Mouse (Mus musculus): ENCODE results near the gene Gabrb3.
"Not testable (repeated sequence)": the region's sequence is repeated elsewhere in the genome, so short reads cannot be mapped to it uniquely, and the experiment has no call there.

The Gabrb3 gene

GRCm38 (mm10) chr7:57706976-57707740 lies 287.7 kb downstream of the Gabrb3 start:
- no peak for DNase-seq (ENCODE audit: low spot score)

- no peak for DNase-seq (ENCODE audit: low spot score)
These were observed 292.2 kb downstream of the Gabrb3 start for GRCm38 (mm10) chr7:57711709-57712108.

DNA sequence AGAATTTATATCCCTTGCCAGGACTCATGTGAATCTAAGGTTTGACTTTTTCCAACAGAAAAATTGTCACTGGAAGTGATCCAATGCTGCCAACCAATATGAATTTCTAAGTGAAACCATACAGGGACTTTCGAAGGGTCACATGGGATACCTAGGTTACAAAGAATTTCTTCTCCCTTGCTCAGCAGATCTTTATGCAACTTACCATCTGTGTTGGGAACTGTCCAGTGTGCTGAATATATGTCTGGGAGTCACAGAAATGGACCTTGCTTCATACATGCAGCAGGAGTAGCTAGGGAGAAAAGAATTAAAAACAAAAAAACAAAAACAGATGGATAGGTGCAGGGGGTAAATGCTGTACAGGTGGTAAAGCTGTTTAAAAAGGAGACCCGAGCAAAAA lies 327.3 kb downstream of the Gabrb3 start:
- DNase-seq (ENCODE audit: low spot score), result peak; percentile 54

DNA sequence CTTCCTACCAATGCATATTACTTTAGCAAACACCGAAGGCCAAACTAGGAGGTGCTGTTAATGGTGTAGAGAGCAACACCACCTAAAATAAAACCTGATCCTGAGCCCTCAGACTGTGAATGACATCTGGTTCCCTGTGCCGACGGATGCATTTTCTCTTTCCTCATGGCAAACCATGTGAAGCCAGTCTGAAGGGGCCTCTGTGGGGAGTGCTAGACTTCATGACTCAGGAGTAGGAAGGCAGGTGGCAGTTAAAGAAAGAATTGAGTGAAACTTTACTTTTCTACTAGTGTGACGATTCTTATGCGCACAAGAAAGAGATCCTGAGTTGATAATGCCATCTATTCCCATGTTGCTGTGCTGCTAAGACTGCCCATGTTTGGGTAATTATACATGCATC lies 341.0 kb downstream of the Gabrb3 start:
- DNase-seq (ENCODE audit: low spot score), result no peak

GRCm38 (mm10) chr7:57778754-57779153 lies 359.3 kb downstream of the Gabrb3 start:
- DNase-seq (ENCODE audit: low spot score), result no peak

- not testable (repeated sequence) for DNase-seq (ENCODE audit: low spot score)
These were observed 366.6 kb downstream of the Gabrb3 start for GRCm38 (mm10) chr7:57786102-57786501.

DNA sequence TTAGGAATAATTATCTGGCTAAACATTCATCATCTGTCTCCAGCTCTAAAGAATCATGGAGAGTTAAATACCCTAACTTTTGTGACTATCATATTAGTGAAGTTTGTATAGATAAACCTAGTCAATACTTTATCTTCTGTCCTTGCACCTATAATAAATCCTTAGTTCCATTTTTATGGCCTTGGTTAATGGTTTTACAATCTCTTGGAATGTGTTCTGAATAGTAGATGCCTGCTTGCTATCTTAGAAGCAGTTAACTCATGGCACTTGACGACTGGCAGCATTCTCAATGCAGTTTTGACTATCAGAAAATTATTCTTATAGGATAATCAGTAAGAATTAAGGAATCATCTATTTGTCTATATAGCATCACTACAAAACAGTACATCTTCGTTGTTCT lies 368.0 kb downstream of the Gabrb3 start:
- DNase-seq (ENCODE audit: low spot score), result no peak

GRCm38 (mm10) chr7:57803266-57803665 lies 383.8 kb downstream of the Gabrb3 start:
- no peak for DNase-seq (ENCODE audit: low spot score)

GRCm38 (mm10) chr7:57813716-57814115 lies 394.2 kb downstream of the Gabrb3 start:
- no peak for DNase-seq (ENCODE audit: low spot score)

GRCm38 (mm10) chr7:57842383-57842896 lies 422.9 kb downstream of the Gabrb3 start:
- DNase-seq (ENCODE audit: low spot score), result no peak

- DNase-seq (ENCODE audit: low spot score), result no peak
These were observed 448.5 kb downstream of the Gabrb3 start for GRCm38 (mm10) chr7:57867951-57868350.

Measured in embryo, embryonic 10 days (tissue).